Mouse (Mus musculus): Measurements from ENCODE around the gene Rorb. TPM values are rescaled to one million over a fixed set of nuclear protein-coding genes. Genes with fewer than 3 reads are reported as not detected.
A peak's percentile ranks its signal among the peaks of the same experiment; 100 is the strongest.

Gene Rorb
- 16.0 and 20.1 TPM in 2 replicates for polyA plus RNA-seq (2015; fragmentation: Nextera tagmentation; extraction: Ambion mirVana)

- peak; percentile 97 for ATAC-seq (replicated peaks)
- H3K4me3 ChIP-seq = peak within 1 kb of the TSS; percentile 73
- WGBS = under 1% methylated on average over 25 of the region's 25 CpGs
- H3K9me3 ChIP-seq = no peaks in the 10 kb centered on the region
- H3K4me2 ChIP-seq (replicated peaks) = peak within 1 kb of the TSS; percentile 96
- H3K4me1 ChIP-seq = peaks cover 29% of the 10 kb centered on the region
- H3K27me3 ChIP-seq = 0 out of 2 replicates have a peak, but pooled peaks cover 7% of the 10 kb centered on the region
- H3K9ac ChIP-seq (replicated peaks) = peak within 1 kb of the TSS; percentile 70
- peak within 1 kb of the TSS; percentile 77 for H3K27ac ChIP-seq (replicated peaks)
- no peaks in the 10 kb centered on the region for H3K36me3 ChIP-seq
These were observed at the start of gene Rorb for GRCm38 (mm10) chr19:19110793-19111427. TSS of gene Rorb (minus strand) at chr19:19111196.

GRCm38 (mm10) chr19:19148847-19149246, 37.9 kb upstream of the Rorb start:
- no peak overlapping the region for H3K4me2 ChIP-seq (replicated peaks)
- H3K27me3 ChIP-seq = no peaks in the 10 kb centered on the region
- ATAC-seq (replicated peaks) = 0 out of 2 replicates have a peak, but pooled peaks have one; percentile 55

GRCm38 (mm10) chr19:19144447-19144846, 33.5 kb upstream of the Rorb start:
- H3K27me3 ChIP-seq = no peaks in the 10 kb centered on the region
- no peak overlapping the region for H3K27ac ChIP-seq (replicated peaks)
- no peaks in the 10 kb centered on the region for H3K9me3 ChIP-seq
- ATAC-seq (replicated peaks) = no peak
- H3K4me1 ChIP-seq = peaks cover 15% of the 10 kb centered on the region
- no peak overlapping the region for H3K4me3 ChIP-seq
- H3K4me2 ChIP-seq (replicated peaks) = no peak overlapping the region
- H3K36me3 ChIP-seq = no peaks in the 10 kb centered on the region
- no peak overlapping the region for H3K9ac ChIP-seq (replicated peaks)
- WGBS = 87% methylated on average over 4 of the region's 4 CpGs

More at GRCm38 (mm10) chr19:19148847-19149246, 37.9 kb upstream of the Rorb start:
- H3K9ac ChIP-seq (replicated peaks) = no peak overlapping the region
- H3K27ac ChIP-seq (replicated peaks) = no peak overlapping the region
- no peaks in the 10 kb centered on the region for H3K36me3 ChIP-seq
- H3K9me3 ChIP-seq = no peaks in the 10 kb centered on the region
- no peak overlapping the region for H3K4me3 ChIP-seq
- WGBS = 28% methylated on average over 6 of the region's 6 CpGs
- H3K4me1 ChIP-seq = peaks cover 15% of the 10 kb centered on the region

GRCm38 (mm10) chr19:19136856-19137255, 25.9 kb upstream of the Rorb start:
- WGBS = 15% methylated on average over 2 of the region's 2 CpGs
- no peaks in the 10 kb centered on the region for H3K9me3 ChIP-seq
- no peaks in the 10 kb centered on the region for H3K36me3 ChIP-seq
- no peak overlapping the region for H3K27ac ChIP-seq (replicated peaks)
- no peaks in the 10 kb centered on the region for H3K27me3 ChIP-seq
- H3K4me3 ChIP-seq = no peak overlapping the region
- peak; percentile 76; the same call in 1 of the 2 replicates for ATAC-seq (replicated peaks)
- no peaks in the 10 kb centered on the region for H3K4me1 ChIP-seq
- no peak overlapping the region for H3K9ac ChIP-seq (replicated peaks)
- no peak overlapping the region for H3K4me2 ChIP-seq (replicated peaks)

GRCm38 (mm10) chr19:19135838-19136237, 24.8 kb upstream of the Rorb start:
- Histone ChIP-seq H3K27ac (replicated peaks) (no peak overlapping the region), H3K4me2 (replicated peaks) (no peak overlapping the region), H3K9ac (replicated peaks) (no peak overlapping the region), H3K4me1 (no peaks in the 10 kb centered on the region), H3K9me3 (no peaks in the 10 kb centered on the region), H3K4me3 (no peak overlapping the region), H3K27me3 (no peaks in the 10 kb centered on the region), H3K36me3 (no peaks in the 10 kb centered on the region)
- no peak for ATAC-seq (replicated peaks)
- 91% methylated on average over 2 of the region's 2 CpGs for whole genome bisulfite sequencing

- Histone ChIP-seq H3K36me3 (no peaks in the 10 kb centered on the region), H3K9me3 (no peaks in the 10 kb centered on the region), H3K9ac (replicated peaks) (no peak overlapping the region), H3K27ac (replicated peaks) (no peak overlapping the region), H3K4me1 (no peaks in the 10 kb centered on the region), H3K4me3 (no peak overlapping the region), H3K27me3 (no peaks in the 10 kb centered on the region), H3K4me2 (replicated peaks) (no peak overlapping the region)
- ATAC-seq (replicated peaks) = no peak
- 47% methylated on average over 2 of the region's 2 CpGs for WGBS
These were observed 11.3 kb upstream of the Rorb start for GRCm38 (mm10) chr19:19122324-19122723.

- ATAC-seq (replicated peaks) = no peak
- WGBS = 61% methylated on average over 4 of the region's 4 CpGs
These were observed 1.2 kb upstream of the Rorb start for GRCm38 (mm10) chr19:19112180-19112579.

GRCm38 (mm10) chr19:19111428-19112170, 603 bp upstream of the Rorb start:
- Histone ChIP-seq H3K4me3 (peak overlapping the region; percentile 73), H3K9ac (replicated peaks) (no peak overlapping the region), H3K27me3 (0 out of 2 replicates have a peak, but pooled peaks cover 7% of the 10 kb centered on the region), H3K36me3 (no peaks in the 10 kb centered on the region), H3K27ac (replicated peaks) (peak overlapping the region; percentile 77; the same call in 1 of the 2 replicates), H3K4me1 (peaks cover 29% of the 10 kb centered on the region), H3K4me2 (replicated peaks) (peak overlapping the region; percentile 96), H3K9me3 (no peaks in the 10 kb centered on the region)
- peak; percentile 65; the same call in 1 of the 2 replicates for ATAC-seq (replicated peaks)
- 3% methylated on average over 12 of the region's 12 CpGs for WGBS

More at GRCm38 (mm10) chr19:19112180-19112579, 1.2 kb upstream of the Rorb start:
- H3K36me3 ChIP-seq = no peaks in the 10 kb centered on the region
- no peak overlapping the region for H3K4me3 ChIP-seq
- H3K4me1 ChIP-seq = peaks cover 29% of the 10 kb centered on the region
- no peak overlapping the region for H3K9ac ChIP-seq (replicated peaks)
- no peak overlapping the region for H3K4me2 ChIP-seq (replicated peaks)
- no peaks in the 10 kb centered on the region for H3K9me3 ChIP-seq
- H3K27ac ChIP-seq (replicated peaks) = no peak overlapping the region
- H3K27me3 ChIP-seq = 0 out of 2 replicates have a peak, but pooled peaks cover 7% of the 10 kb centered on the region

- peak; percentile 60 for ATAC-seq (replicated peaks)
- Histone ChIP-seq H3K4me3 (peak overlapping the region; percentile 73), H3K9ac (replicated peaks) (peak overlapping the region; percentile 70), H3K36me3 (no peaks in the 10 kb centered on the region), H3K27ac (replicated peaks) (peak overlapping the region; percentile 77), H3K4me2 (replicated peaks) (peak overlapping the region; percentile 96), H3K4me1 (peaks cover 29% of the 10 kb centered on the region), H3K27me3 (0 out of 2 replicates have a peak, but pooled peaks cover 7% of the 10 kb centered on the region), H3K9me3 (no peaks in the 10 kb centered on the region)
- under 1% methylated on average over 49 of the region's 49 CpGs for WGBS
These were observed 806 bp downstream of the Rorb start for GRCm38 (mm10) chr19:19110011-19110768.

GRCm38 (mm10) chr19:19108596-19109381, 2.2 kb downstream of the Rorb start:
- Histone ChIP-seq H3K9ac (replicated peaks) (peak overlapping the region; percentile 21; the same call in 1 of the 2 replicates), H3K4me3 (peak overlapping the region; percentile 73), H3K36me3 (no peaks in the 10 kb centered on the region), H3K4me2 (replicated peaks) (peak overlapping the region; percentile 96), H3K9me3 (no peaks in the 10 kb centered on the region), H3K27me3 (0 out of 2 replicates have a peak, but pooled peaks cover 7% of the 10 kb centered on the region), H3K4me1 (peaks cover 29% of the 10 kb centered on the region), H3K27ac (replicated peaks) (no peak overlapping the region)
- WGBS = 35% methylated on average over 13 of the region's 13 CpGs
- ATAC-seq (replicated peaks) = no peak

GRCm38 (mm10) chr19:19104581-19104980, 6.4 kb downstream of the Rorb start:
- Histone ChIP-seq H3K4me1 (peaks cover 21% of the 10 kb centered on the region), H3K4me3 (no peak overlapping the region), H3K27me3 (0 out of 2 replicates have a peak, but pooled peaks cover 6% of the 10 kb centered on the region), H3K9me3 (no peaks in the 10 kb centered on the region), H3K9ac (replicated peaks) (no peak overlapping the region), H3K27ac (replicated peaks) (no peak overlapping the region), H3K36me3 (no peaks in the 10 kb centered on the region), H3K4me2 (replicated peaks) (no peak overlapping the region)
- 60% methylated on average over 2 of the region's 2 CpGs for WGBS
- no peak for ATAC-seq (replicated peaks)
